Mouse (Mus musculus) myocyte (in vitro differentiated cells): ENCODE measurements at regions not wholly inside any gene's neighbourhood (a gene's known extent, or its start where the extent isn't known, plus 50 kb on each side); places are given as distances from the start of the nearest gene placed in this dataset.

Source experiments
- H3K27me3 ChIP-seq: one replicate; pipeline ENCODE4 v1.6.1; 2011; ENCODE audit not compliant: control insufficient read depth, insufficient read depth, insufficient read length
- H3K36me3 ChIP-seq: one replicate; pipeline ENCODE4 v1.6.1; 2011; ENCODE audit not compliant: control insufficient read depth, insufficient read depth
- H3K4me2 ChIP-seq: one replicate; pipeline ENCODE4 v1.6.1; 2011; ENCODE audit warnings: low read depth, control low read depth
- H3K4me3 ChIP-seq: one replicate; pipeline ENCODE4 v1.5.1; 2011; ENCODE audit warnings: mild to moderate bottlenecking, control low read depth, moderate library complexity
- H3K79me2 ChIP-seq: one replicate; pipeline ENCODE4 v1.6.1; 2011; ENCODE audit not compliant: control insufficient read depth, insufficient read depth
- H3ac ChIP-seq: one replicate; pipeline ENCODE4 v1.6.1; 2011; ENCODE audit not compliant: control insufficient read depth, insufficient read length
- CEBPB ChIP-seq: IDR thresholded peaks from 2 replicates; pipeline ENCODE4 v1.6.1; 2011; ENCODE audit warnings: mild to moderate bottlenecking, moderate library complexity; ENCODE audit not compliant: poor library complexity, insufficient read depth, severe bottlenecking
- E2F4 ChIP-seq: IDR thresholded peaks from one replicate; pipeline ENCODE4 v1.6.1; 2011; ENCODE audit warnings: mild to moderate bottlenecking, control low read depth, moderate library complexity; ENCODE audit not compliant: insufficient read depth
- MAX ChIP-seq: IDR thresholded peaks from one replicate; pipeline ENCODE4 v1.6.1; 2011; ENCODE audit warnings: low read depth, mild to moderate bottlenecking, control low read depth
- MYOD1 ChIP-seq, 3 experiments: IDR thresholded peaks; one replicate each; pipeline ENCODE4 v1.6.1; 2011; ENCODE audit warnings: control low read depth in 2 of 3, low read depth in 2 of 3, mild to moderate bottlenecking in 2 of 3, moderate library complexity in 1 of 3; ENCODE audit not compliant: insufficient read length in 2 of 3, control insufficient read depth in 1 of 3
- MYOG ChIP-seq, 3 experiments: IDR thresholded peaks; one replicate each; pipeline ENCODE4 v1.6.1; 2011; ENCODE audit warnings: control low read depth in 2 of 3, low read depth in 2 of 3, mild to moderate bottlenecking in 2 of 3; ENCODE audit not compliant: insufficient read length in 2 of 3, control insufficient read depth in 1 of 3, insufficient read depth in 1 of 3
- POLR2A ChIP-seq: IDR thresholded peaks from one replicate; pipeline ENCODE4 v1.6.1; 2011; ENCODE audit warnings: low read depth, mild to moderate bottlenecking, control low read depth, moderate library complexity; ENCODE audit not compliant: insufficient read length
- POLR2AphosphoS2 ChIP-seq: IDR thresholded peaks from one replicate; pipeline ENCODE4 v1.6.1; 2011; ENCODE audit warnings: low read depth, control low read depth; ENCODE audit not compliant: insufficient read length
- REST ChIP-seq: IDR thresholded peaks from one replicate; pipeline ENCODE4 v1.6.1; 2011; ENCODE audit warnings: mild to moderate bottlenecking, control low read depth, moderate library complexity; ENCODE audit not compliant: insufficient read depth, insufficient read length
- SRF ChIP-seq: IDR thresholded peaks from one replicate; pipeline ENCODE4 v1.6.1; 2011; ENCODE audit warnings: low read depth; ENCODE audit not compliant: control insufficient read depth, insufficient read length
- TCF12 ChIP-seq: IDR thresholded peaks from one replicate; pipeline ENCODE4 v1.6.1; 2011; ENCODE audit warnings: mild to moderate bottlenecking, control low read depth; ENCODE audit not compliant: poor library complexity, insufficient read depth, severe bottlenecking
- TCF3 ChIP-seq: IDR thresholded peaks from one replicate; pipeline ENCODE4 v1.6.1; 2011; ENCODE audit warnings: low read depth, control low read depth; ENCODE audit not compliant: insufficient read length
- USF1 ChIP-seq: IDR thresholded peaks from one replicate; pipeline ENCODE4 v1.6.1; 2011; ENCODE audit warnings: low read depth, mild to moderate bottlenecking, control low read depth, moderate library complexity

DNA sequence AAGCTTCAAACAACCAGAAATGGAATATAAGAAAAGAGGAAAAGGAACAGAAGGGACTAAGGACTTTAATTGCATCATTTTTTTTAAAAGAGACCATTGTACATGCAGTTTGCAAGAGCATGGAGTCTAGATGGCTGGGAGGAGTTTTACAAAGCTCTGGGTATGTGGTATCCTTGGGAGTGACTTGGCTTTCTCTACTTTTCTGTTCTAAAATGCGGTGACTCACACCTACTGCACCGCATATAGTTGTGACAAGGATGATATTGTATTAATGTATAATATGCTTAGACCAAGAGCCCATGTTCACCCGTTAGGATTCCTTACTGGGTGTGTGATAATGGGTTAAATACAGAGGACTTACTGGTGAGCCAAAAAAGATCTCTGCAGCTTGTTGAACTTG, 212.5 kb upstream of the Ccdc122 start:
- TF ChIP-seq TCF12 (no peak), E2F4 (no peak), TCF3 (no peak), POLR2A (no peak), REST (no peak), USF1 (no peak), MYOG (IDR thresholded peaks at IDR 0.05; ENCODE audit: control insufficient read depth in 1 of 3, insufficient read depth in 1 of 3, insufficient read length in 2 of 3, low read depth in 2 of 3) (no peak), CEBPB (no peak), MAX (no peak), MYOD1 (IDR thresholded peaks at IDR 0.05; ENCODE audit: control insufficient read depth in 1 of 3, insufficient read length in 2 of 3, low read depth in 2 of 3) (no peak), POLR2AphosphoS2 (no peak), SRF (no peak)
- Histone ChIP-seq H3K27me3 (no peaks in the 10 kb centered on the region), H3K36me3 (no peaks in the 10 kb centered on the region), H3K4me2 (no peak overlapping the region), H3K79me2 (no peaks in the 10 kb centered on the region), H3ac (no peak overlapping the region), H3K4me3 (no peak overlapping the region)

DNA sequence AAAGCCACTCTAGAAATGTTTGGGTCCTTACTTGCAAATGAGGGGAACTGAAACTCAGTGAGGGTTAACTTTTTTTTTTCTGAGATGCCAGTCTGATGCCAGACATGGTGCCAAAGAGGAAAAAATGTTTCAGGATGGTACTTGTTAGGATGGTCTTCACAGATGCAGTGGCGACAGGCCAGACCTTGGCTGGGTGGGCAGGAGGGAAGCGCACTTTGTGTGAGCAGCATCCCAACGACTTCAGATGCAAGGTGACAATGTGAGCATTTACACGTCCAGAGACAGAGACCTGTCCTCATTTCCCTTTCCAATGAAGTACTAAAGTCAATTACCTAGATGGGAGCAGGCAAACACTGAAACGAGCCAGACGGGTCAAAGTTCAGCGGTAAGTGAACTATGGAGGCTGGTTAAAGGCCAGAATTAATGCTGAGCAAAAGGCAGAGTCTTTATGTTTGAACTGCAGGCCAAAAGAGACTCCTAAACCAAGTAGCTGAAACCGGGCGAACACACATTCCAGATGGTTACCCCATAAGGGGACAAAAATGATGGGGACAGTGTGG, 213.7 kb upstream of the Ccdc122 start:
- TF ChIP-seq TCF3 (no peak), TCF12 (no peak), POLR2AphosphoS2 (no peak), E2F4 (no peak), POLR2A (no peak), MYOG (IDR thresholded peaks at IDR 0.05; ENCODE audit: control insufficient read depth in 1 of 3, insufficient read depth in 1 of 3, insufficient read length in 2 of 3, low read depth in 2 of 3) (no peak), CEBPB (no peak)
- no peak overlapping the region for H3K4me3 ChIP-seq
- no peaks in the 10 kb centered on the region for H3K27me3 ChIP-seq
- H3K36me3 ChIP-seq: no peaks in the 10 kb centered on the region
- no peaks in the 10 kb centered on the region for H3K79me2 ChIP-seq
- no peak overlapping the region for H3K4me2 ChIP-seq
- H3ac ChIP-seq: no peak overlapping the region

DNA sequence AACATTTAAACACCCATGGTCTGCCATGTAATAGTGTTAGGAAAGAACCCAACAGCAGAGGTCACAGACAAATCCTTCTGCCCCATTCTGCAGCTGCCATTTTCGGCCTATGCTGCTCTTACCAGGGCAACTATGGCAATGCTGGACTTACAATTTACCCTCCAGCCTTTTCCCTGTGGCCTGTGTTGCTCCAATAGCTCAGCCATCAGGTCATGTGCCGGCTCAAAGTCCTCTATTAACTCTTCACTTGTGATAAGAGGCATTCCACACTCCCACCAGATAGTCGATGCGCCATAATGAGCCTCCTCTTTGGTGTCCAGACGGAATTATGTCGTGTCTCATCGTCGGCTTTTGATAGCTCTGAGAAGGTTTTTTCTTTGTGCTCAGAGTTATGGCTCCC, 214.7 kb upstream of the Ccdc122 start:
- H3K36me3 ChIP-seq: no peaks in the 10 kb centered on the region
- H3ac ChIP-seq: no peak overlapping the region
- TF ChIP-seq USF1: no peak
- no peak for TF ChIP-seq TCF3
- no peak for TF ChIP-seq POLR2A
- no peak for TF ChIP-seq TCF12
- TF ChIP-seq SRF: no peak
- TF ChIP-seq MYOD1 (IDR thresholded peaks at IDR 0.05; ENCODE audit: control insufficient read depth in 1 of 3, insufficient read length in 2 of 3, low read depth in 2 of 3): no peak
- TF ChIP-seq MYOG (IDR thresholded peaks at IDR 0.05; ENCODE audit: control insufficient read depth in 1 of 3, insufficient read depth in 1 of 3, insufficient read length in 2 of 3, low read depth in 2 of 3): no peak
- TF ChIP-seq REST: no peak
- TF ChIP-seq POLR2AphosphoS2: no peak
- TF ChIP-seq E2F4: no peak
- no peak for TF ChIP-seq CEBPB
- TF ChIP-seq MAX: no peak
- no peaks in the 10 kb centered on the region for H3K79me2 ChIP-seq
- no peak overlapping the region for H3K4me3 ChIP-seq
- no peaks in the 10 kb centered on the region for H3K27me3 ChIP-seq
- H3K4me2 ChIP-seq: no peak overlapping the region

DNA sequence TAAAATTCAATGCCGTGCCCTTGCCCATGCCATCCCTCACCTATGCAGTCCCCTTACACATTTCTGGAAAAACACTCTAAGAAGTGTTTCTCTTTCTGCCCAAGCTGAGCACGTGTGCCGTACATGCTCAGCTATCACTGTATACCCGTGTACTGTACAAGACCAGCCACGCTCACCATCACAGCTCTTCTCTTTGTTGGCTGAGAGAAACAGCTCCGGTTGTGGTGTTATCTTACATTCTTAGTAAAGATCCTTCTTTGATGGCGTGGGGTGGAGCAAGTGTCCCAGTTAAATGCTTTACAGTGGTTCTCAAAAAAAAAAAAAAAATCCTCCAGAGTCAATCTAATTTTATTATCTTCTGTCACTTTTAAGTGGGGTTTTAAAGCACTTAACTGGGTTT, 215.1 kb upstream of the Ccdc122 start:
- Histone ChIP-seq H3K4me2 (no peak overlapping the region), H3K4me3 (no peak overlapping the region), H3K27me3 (no peaks in the 10 kb centered on the region), H3ac (no peak overlapping the region), H3K36me3 (no peaks in the 10 kb centered on the region), H3K79me2 (no peaks in the 10 kb centered on the region)
- TF ChIP-seq TCF3 (no peak), E2F4 (no peak), USF1 (no peak), POLR2AphosphoS2 (no peak), MYOG (IDR thresholded peaks at IDR 0.05; ENCODE audit: control insufficient read depth in 1 of 3, insufficient read depth in 1 of 3, insufficient read length in 2 of 3, low read depth in 2 of 3) (no peak), CEBPB (no peak), MAX (no peak), POLR2A (no peak), MYOD1 (IDR thresholded peaks at IDR 0.05; ENCODE audit: control insufficient read depth in 1 of 3, insufficient read length in 2 of 3, low read depth in 2 of 3) (no peak), REST (no peak), SRF (no peak), TCF12 (no peak)
